Mouse (Mus musculus) stomach, embryonic 14.5 days (tissue): Measurements from ENCODE around the gene Pga5. TPM values are rescaled to one million over a fixed set of nuclear protein-coding genes. Genes with fewer than 3 reads are reported as not detected.

Experiments
- ATAC-seq: fragments of 200-750 bp; cut with Nextera tagmentation; 2 replicates; pipeline ENCODE4 v1.8.0; 2017; ENCODE audit warnings: low read depth, moderate TSS enrichment; ENCODE audit not compliant: insufficient number of reproducible peaks, insufficient read depth, low FRiP score
- H3K27ac ChIP-seq: fragments of 300-500 bp; sonication (generic); 2 replicates; pipeline ENCODE4 v1.5.1; 2014; ENCODE audit warnings: mild to moderate bottlenecking, low read length, moderate library complexity, mixed read lengths
- H3K27me3 ChIP-seq: fragments of 300-500 bp; sonication (generic); 2 replicates; pipeline ENCODE4 v1.6.1; 2014; ENCODE audit warnings: low read length, control low read depth, mixed read lengths; ENCODE audit not compliant: control insufficient read depth, insufficient read depth
- H3K36me3 ChIP-seq: fragments of 300-500 bp; sonication (generic); 2 replicates; pipeline ENCODE4 v1.6.1; 2014; ENCODE audit warnings: mild to moderate bottlenecking, control low read depth, low read length, moderate library complexity, mixed read lengths; ENCODE audit not compliant: control insufficient read depth, insufficient read depth
- H3K4me1 ChIP-seq: fragments of 300-500 bp; sonication (generic); 2 replicates; pipeline ENCODE4 v1.6.1; 2014; ENCODE audit warnings: low read length, control low read depth, mixed read lengths; ENCODE audit not compliant: control insufficient read depth, insufficient read depth
- H3K4me2 ChIP-seq: fragments of 300-500 bp; sonication (generic); replicated peaks from 2 replicates; pipeline ENCODE4 v1.6.1; 2014; ENCODE audit warnings: low read depth, low read length, control low read depth
- H3K4me3 ChIP-seq: fragments of 300-500 bp; sonication (generic); 2 replicates; pipeline ENCODE4 v1.5.1; 2014; ENCODE audit warnings: low read depth, low read length, control low read depth
- H3K9ac ChIP-seq: fragments of 300-500 bp; sonication (generic); replicated peaks from 2 replicates; pipeline ENCODE4 v1.6.1; 2014; ENCODE audit warnings: low read depth, mild to moderate bottlenecking, control low read depth, low read length, moderate library complexity, mixed read lengths
- H3K9me3 ChIP-seq: fragments of 300-500 bp; sonication (generic); 2 replicates; pipeline ENCODE4 v1.6.1; 2016; ENCODE audit warnings: low read depth, low read length, control low read depth; ENCODE audit not compliant: control insufficient read depth
- WGBS: fragments of 180-500 bp; shearing (Covaris S2); extraction: QIAGEN DNeasy Blood & Tissue Kit; methylation state at CpG from one replicate; pipeline ENCODE4 v1.1.7; 2014; 5-methylcytosine and 5-hydroxymethylcytosine counted together
- polyA plus RNA-seq: library from polyadenylated mRNA; unstranded; fragments of >200 nt; fragmentation: Nextera tagmentation; extraction: Ambion mirVana; gene quantifications from 2 replicates; pipeline ENCODE4 v1.2.1, GENCODE M21; 2014

Gene Pga5
- polyA plus RNA-seq, 1 experiment from 2014 or later = 10.2 TPM

GRCm38 (mm10) chr19:10709360-10710087, 31.7 kb upstream of the Pga5 start:
- no peaks in the 10 kb centered on the region for H3K9me3 ChIP-seq
- ATAC-seq = peak; percentile 71
- peaks cover 10% of the 10 kb centered on the region for H3K4me1 ChIP-seq
- 25% methylated on average over 8 of the region's 8 CpGs for WGBS
- H3K4me3 ChIP-seq = no peak overlapping the region
- H3K36me3 ChIP-seq = peaks cover 56% of the 10 kb centered on the region
- H3K27me3 ChIP-seq = no peaks in the 10 kb centered on the region
- H3K27ac ChIP-seq = no peak overlapping the region
- no peak overlapping the region for H3K4me2 ChIP-seq
- H3K9ac ChIP-seq = no peak overlapping the region

GRCm38 (mm10) chr19:10708900-10709299, 31.0 kb upstream of the Pga5 start:
- Histone ChIP-seq H3K4me2 (no peak overlapping the region), H3K27ac (no peak overlapping the region), H3K27me3 (no peaks in the 10 kb centered on the region), H3K9me3 (no peaks in the 10 kb centered on the region), H3K4me3 (no peak overlapping the region), H3K4me1 (peaks cover 10% of the 10 kb centered on the region), H3K36me3 (peaks cover 56% of the 10 kb centered on the region), H3K9ac (no peak overlapping the region)
- no peak for ATAC-seq
- 71% methylated on average over 6 of the region's 6 CpGs for WGBS

- H3K36me3 ChIP-seq = peaks cover 46% of the 10 kb centered on the region
- H3K9ac ChIP-seq = no peak overlapping the region
- WGBS = 88% methylated on average over 1 of the region's 1 CpGs
Measured at GRCm38 (mm10) chr19:10707881-10708280, 30.0 kb upstream of the Pga5 start.

GRCm38 (mm10) chr19:10707087-10707875, 29.4 kb upstream of the Pga5 start:
- Histone ChIP-seq H3K9ac (no peak overlapping the region), H3K27me3 (no peaks in the 10 kb centered on the region), H3K9me3 (no peaks in the 10 kb centered on the region), H3K36me3 (peaks cover 41% of the 10 kb centered on the region), H3K4me3 (no peak overlapping the region), H3K27ac (no peak overlapping the region), H3K4me2 (no peak overlapping the region), H3K4me1 (peaks cover 10% of the 10 kb centered on the region)
- ATAC-seq = no peak
- WGBS = 77% methylated on average over 13 of the region's 13 CpGs

More at GRCm38 (mm10) chr19:10707881-10708280, 30.0 kb upstream of the Pga5 start:
- Histone ChIP-seq H3K27ac (no peak overlapping the region), H3K27me3 (no peaks in the 10 kb centered on the region), H3K4me3 (no peak overlapping the region), H3K4me1 (peaks cover 10% of the 10 kb centered on the region), H3K4me2 (no peak overlapping the region), H3K9me3 (no peaks in the 10 kb centered on the region)
- no peak for ATAC-seq

- peaks cover 15% of the 10 kb centered on the region for H3K36me3 ChIP-seq
- no peaks in the 10 kb centered on the region for H3K27me3 ChIP-seq
- ATAC-seq = no peak
- no peak overlapping the region for H3K4me2 ChIP-seq
- H3K27ac ChIP-seq = no peak overlapping the region
- no peak overlapping the region for H3K4me3 ChIP-seq
- no peak overlapping the region for H3K9ac ChIP-seq
- WGBS = 88% methylated on average over 8 of the region's 8 CpGs
- peaks cover 29% of the 10 kb centered on the region for H3K4me1 ChIP-seq
- no peaks in the 10 kb centered on the region for H3K9me3 ChIP-seq
Measured at GRCm38 (mm10) chr19:10703470-10703869, 25.6 kb upstream of the Pga5 start.

GRCm38 (mm10) chr19:10702125-10702524, 24.3 kb upstream of the Pga5 start:
- Histone ChIP-seq H3K4me3 (no peak overlapping the region), H3K9me3 (no peaks in the 10 kb centered on the region), H3K27me3 (no peaks in the 10 kb centered on the region), H3K4me1 (peaks cover 42% of the 10 kb centered on the region), H3K27ac (no peak overlapping the region), H3K4me2 (no peak overlapping the region), H3K36me3 (peaks cover 6% of the 10 kb centered on the region), H3K9ac (no peak overlapping the region)
- no peak for ATAC-seq
- 69% methylated on average over 8 of the region's 8 CpGs for WGBS

GRCm38 (mm10) chr19:10701013-10701726, 23.3 kb upstream of the Pga5 start:
- Histone ChIP-seq H3K27me3 (no peaks in the 10 kb centered on the region), H3K27ac (no peak overlapping the region), H3K36me3 (no peaks in the 10 kb centered on the region), H3K4me2 (no peak overlapping the region), H3K4me3 (no peak overlapping the region), H3K4me1 (peaks cover 47% of the 10 kb centered on the region), H3K9ac (no peak overlapping the region), H3K9me3 (no peaks in the 10 kb centered on the region)
- no peak for ATAC-seq
- 68% methylated on average over 6 of the region's 6 CpGs for WGBS

- peak; percentile 89 for ATAC-seq
- Histone ChIP-seq H3K27me3 (no peaks in the 10 kb centered on the region), H3K36me3 (no peaks in the 10 kb centered on the region), H3K4me3 (no peak overlapping the region), H3K9ac (no peak overlapping the region), H3K4me1 (peaks cover 58% of the 10 kb centered on the region), H3K4me2 (peak overlapping the region; percentile 11; the same call in 1 of the 2 replicates), H3K9me3 (no peaks in the 10 kb centered on the region), H3K27ac (peak overlapping the region; percentile 75)
- 20% methylated on average over 9 of the region's 9 CpGs for WGBS
Measured at GRCm38 (mm10) chr19:10699851-10700250, 22.0 kb upstream of the Pga5 start.
